Mouse (Mus musculus) frontal cortex, postnatal 36 days (tissue): ENCODE data around the gene Olfr642.

Experiments
- DNase-seq, 2 experiments: peaks; one replicate each; pipeline ENCODE4 v3.0.0; 2022; ENCODE audit warnings: low spot score in 2 of 2

Olfr642 gene

GRCm38 (mm10) chr7:104052566-104052965, at the start of gene Olfr642:
TSS of gene Olfr642 (minus strand) at chr7:104052666.
- DNase-seq = no peak

DNA sequence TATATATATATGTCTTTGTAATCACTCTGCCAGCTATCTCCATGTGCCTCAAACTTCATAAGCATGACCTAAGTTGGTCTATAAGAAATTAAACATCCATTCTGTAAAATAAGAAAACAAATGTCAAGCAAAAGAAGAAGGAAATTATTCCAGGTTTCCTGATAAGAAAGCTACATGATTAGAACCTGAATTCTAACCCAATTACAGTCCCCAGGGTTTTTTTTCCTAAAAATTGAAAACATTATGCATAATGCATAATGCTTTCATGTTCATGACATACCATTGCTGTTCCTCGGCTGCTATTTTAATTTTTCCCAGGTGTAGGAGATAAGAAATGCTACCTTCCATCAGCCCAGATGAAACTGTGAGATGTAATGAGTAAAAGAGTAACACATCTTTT, 32.9 kb upstream of the Olfr642 start, which contains the start of gene Olfr645:
Gene Olfr645 (minus strand): TSS at position 101 of the 400 bp plus-strand sequence.
- DNase-seq = no peak

DNA sequence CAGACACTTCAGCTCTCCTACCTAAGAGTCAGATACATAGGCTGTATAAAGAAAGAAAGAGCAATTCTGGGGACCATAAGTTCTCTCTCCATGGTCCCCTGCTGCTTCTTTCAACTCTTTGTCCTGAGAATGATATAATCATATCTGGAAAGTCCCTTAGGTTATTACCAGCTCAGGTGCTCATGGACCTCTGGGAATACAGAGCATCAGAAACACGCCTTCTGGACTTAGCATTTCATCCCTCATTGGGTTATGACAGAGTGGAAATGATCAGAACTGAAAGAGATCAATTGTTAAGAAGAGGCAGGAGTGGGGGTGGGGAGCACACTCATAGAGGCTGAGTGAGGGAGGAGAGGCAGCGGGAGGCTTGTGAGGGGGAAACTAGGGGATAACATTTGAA, 19.3 kb upstream of the Olfr642 start, which contains the start of gene Olfr644:
Gene Olfr644 (minus strand): TSS at position 101 of the 400 bp plus-strand sequence.
- DNase-seq = no peak

GRCm38 (mm10) chr7:104061345-104061744, 8.9 kb upstream of the Olfr642 start, which contains the start of gene 4930516K23Rik:
TSS of gene 4930516K23Rik (minus strand) at chr7:104061445.
- no peak for DNase-seq

DNA sequence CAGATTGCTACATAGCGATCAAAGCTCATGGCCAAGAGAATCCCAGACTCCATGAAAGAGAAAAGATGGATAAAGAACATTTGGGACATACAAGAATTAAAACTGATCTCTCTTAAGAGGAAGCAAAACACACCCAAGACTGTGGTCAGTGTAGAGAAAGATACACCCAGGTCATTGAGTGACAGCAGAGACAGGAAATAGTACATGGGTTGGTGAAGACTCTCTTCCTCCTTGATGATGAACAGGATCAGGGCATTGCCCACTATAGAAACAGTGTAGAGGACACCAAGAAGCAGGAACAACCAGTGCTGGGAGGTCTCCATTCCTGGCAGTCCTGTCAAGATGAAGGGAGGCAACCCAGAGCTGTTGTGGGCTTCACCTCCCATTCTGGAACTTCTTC, 6.7 kb upstream of the Olfr642 start:
- DNase-seq = no peak

DNA sequence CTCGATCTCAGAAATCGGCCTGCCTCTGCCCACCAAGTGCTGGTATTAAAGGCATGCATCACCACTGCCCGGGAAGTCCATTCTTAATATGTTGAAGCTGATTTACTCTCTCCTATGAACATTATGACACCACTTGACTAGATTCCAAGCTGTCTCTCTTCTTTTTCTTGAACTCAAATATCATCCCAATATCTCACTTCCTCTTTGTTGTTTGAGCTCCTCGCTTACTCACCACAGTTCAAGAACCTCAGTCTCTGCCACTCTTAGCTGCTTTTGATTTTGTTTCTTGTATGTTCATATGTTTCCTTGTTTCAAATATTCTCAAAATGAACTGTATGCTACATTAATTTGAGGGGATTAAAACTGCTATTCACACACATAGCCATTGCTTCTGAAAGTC, 1.7 kb downstream of the Olfr642 start:
- no peak for DNase-seq

DNA sequence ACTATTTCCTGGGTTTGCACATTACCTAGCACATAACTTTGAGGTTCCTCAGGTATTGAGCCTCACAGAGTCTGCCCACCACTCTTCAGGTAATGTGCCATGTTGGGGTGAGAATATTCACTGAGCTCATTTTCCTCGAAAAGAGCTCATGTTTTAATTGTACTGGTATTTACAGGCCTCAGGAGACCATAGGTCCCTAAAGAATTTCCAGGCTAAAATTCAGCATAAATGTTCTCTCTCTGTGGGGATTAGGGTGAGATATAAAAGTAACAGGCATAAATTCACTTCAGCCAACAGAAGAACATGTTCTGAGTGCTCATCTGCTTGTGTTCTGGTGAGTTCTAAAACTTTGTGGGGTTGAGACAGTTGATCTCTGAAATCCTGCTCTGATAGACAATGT, 17.3 kb downstream of the Olfr642 start, which contains the start of gene Olfr641:
Gene Olfr641 (plus strand): TSS at position 301 of the 400 bp plus-strand sequence.
- no peak for DNase-seq

DNA sequence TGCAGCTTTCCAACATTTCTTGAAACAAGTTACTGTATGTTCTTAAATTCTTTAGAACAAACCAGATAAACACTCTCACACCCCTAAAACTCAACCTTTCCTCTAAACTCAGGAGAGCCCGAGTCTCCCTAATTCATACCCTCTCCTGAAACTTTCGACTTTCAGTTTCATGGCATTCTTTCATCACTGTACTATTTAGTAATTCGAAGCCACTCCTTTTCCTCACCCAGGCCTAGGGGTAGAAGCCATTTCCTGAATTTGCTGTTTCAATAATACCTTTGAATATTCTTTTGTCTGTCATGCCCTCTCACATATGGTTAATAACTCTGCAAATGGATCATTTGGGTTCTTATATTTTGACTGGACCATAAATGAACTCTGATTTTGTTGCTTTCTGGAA, 25.5 kb downstream of the Olfr642 start:
- DNase-seq = no peak

GRCm38 (mm10) chr7:104025473-104025872, 27.0 kb downstream of the Olfr642 start, which contains the start of gene Olfr640:
TSS of gene Olfr640 (minus strand) at chr7:104025573.
- no peak for DNase-seq

- no peak for DNase-seq
These were observed 30.8 kb downstream of the Olfr642 start for GRCm38 (mm10) chr7:104021651-104022050.

DNA sequence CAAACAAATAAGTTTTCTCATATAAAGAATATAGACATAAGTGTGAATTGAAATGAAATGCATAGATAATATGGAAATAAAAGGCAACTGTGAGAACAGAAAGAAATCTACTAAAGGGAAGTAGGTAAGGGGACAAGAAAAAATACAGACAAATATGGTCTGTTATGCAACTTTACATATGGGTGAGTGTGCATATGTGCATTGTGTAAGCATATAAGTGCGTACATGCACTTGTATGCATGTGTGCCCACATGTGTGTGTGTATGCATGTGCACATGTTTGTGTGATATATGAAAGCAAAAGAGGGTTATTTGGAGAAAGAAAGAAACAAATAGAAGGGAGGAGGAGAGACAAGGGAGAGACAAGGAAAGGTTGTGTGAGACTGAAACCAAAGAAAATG, 33.5 kb downstream of the Olfr642 start:
- DNase-seq = no peak

DNA sequence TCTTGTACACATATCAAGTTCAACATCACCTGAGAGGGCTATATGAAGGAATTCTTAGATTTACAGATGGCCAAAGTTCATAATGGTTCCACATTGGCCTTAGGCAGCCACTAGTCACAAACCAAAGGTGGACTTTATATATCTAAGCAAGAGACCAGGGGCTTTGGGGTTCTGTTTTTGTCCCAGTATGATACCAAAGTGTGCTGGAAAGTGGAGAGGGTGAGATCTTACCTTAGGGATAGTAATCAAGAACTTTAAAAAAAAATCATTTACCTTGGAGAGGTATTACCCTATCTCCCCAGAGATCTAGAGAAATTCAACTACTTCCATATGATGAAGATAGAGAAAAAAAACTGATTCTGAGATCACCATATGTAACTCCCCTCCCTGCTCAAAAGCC, 35.3 kb downstream of the Olfr642 start, which contains the start of gene Olfr639:
Gene Olfr639 (minus strand): TSS at position 101 of the 400 bp plus-strand sequence.
- DNase-seq = no peak

- DNase-seq = no peak
These were observed 53.3 kb downstream of the Olfr642 start for GRCm38 (mm10) chr7:103999124-103999523.

DNA sequence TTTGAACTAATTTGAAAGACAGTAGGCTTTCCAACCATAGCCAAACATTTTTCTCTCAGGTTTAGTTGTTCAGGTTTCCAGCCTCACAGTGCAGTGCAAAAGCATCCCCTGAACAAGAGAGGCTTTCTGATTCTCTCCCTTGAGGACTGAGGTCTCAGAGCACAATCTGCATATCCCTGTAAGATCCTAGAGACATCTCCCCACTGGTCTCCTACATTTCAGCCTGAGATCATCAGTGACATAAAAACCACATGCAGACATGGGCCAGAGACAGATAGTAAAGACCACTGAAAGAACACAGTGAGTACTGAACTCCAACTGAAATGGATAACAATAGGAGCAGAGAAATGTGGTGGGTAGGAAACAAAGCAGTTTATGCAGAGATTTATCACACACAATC, 54.0 kb downstream of the Olfr642 start, which contains the start of gene Olfr638:
Gene Olfr638 (plus strand): TSS at position 301 of the 400 bp plus-strand sequence.
- DNase-seq = no peak
